Mouse (Mus musculus) lung, embryonic 16.5 days (tissue): ENCODE measurements at regions not wholly inside any gene's neighbourhood (a gene's known extent, or its start where the extent isn't known, plus 50 kb on each side); places are given as distances from the start of the nearest gene placed in this dataset.
A peak's percentile ranks its signal among the peaks of the same experiment; 100 is the strongest.
"Not testable (repeated sequence)": the region's sequence is repeated elsewhere in the genome, so short reads cannot be mapped to it uniquely, and the experiment has no call there.

ENCODE experiments used
- ATAC-seq: fragments of 200-750 bp; cut with Nextera tagmentation; 2 replicates; pipeline ENCODE4 v1.8.0; 2017; ENCODE audit warnings: low read depth, mild to moderate bottlenecking, moderate library complexity
- H3K27ac ChIP-seq: fragments of 300-500 bp; sonication (generic); 2 replicates; pipeline ENCODE4 v1.5.1; 2014; ENCODE audit warnings: mild to moderate bottlenecking, control low read depth, low read length
- H3K27me3 ChIP-seq: fragments of 300-500 bp; sonication (generic); 2 replicates; pipeline ENCODE4 v1.6.1; 2014; ENCODE audit warnings: low read depth, low read length, mixed read lengths; ENCODE audit not compliant: control insufficient read depth, insufficient read depth
- H3K36me3 ChIP-seq: fragments of 300-500 bp; sonication (generic); 2 replicates; pipeline ENCODE4 v1.6.1; 2014; ENCODE audit warnings: low read length; ENCODE audit not compliant: control insufficient read depth, insufficient read depth
- H3K4me1 ChIP-seq: fragments of 300-500 bp; sonication (generic); replicated peaks from 2 replicates; pipeline ENCODE4 v1.6.1; 2014; ENCODE audit warnings: low read length, mixed read lengths; ENCODE audit not compliant: control insufficient read depth, insufficient read depth
- H3K4me2 ChIP-seq: fragments of 300-500 bp; sonication (generic); 2 replicates; pipeline ENCODE4 v1.6.1; 2014; ENCODE audit warnings: low read depth, low read length, control low read depth
- H3K4me3 ChIP-seq: fragments of 300-500 bp; sonication (generic); 2 replicates; pipeline ENCODE4 v1.5.1; 2014; ENCODE audit warnings: mild to moderate bottlenecking, low read length, control low read depth
- H3K9ac ChIP-seq: fragments of 300-500 bp; sonication (generic); 2 replicates; pipeline ENCODE4 v1.6.1; 2014; ENCODE audit warnings: low read length, control low read depth
- H3K9me3 ChIP-seq: fragments of 300-500 bp; sonication (generic); 2 replicates; pipeline ENCODE4 v1.6.1; 2016; ENCODE audit warnings: low read length; ENCODE audit not compliant: control insufficient read depth
- WGBS: fragments of 180-500 bp; shearing (Covaris S2); extraction: QIAGEN DNeasy Blood & Tissue Kit; methylation state at CpG from one replicate; pipeline ENCODE4 v1.1.7; 2014; 5-methylcytosine and 5-hydroxymethylcytosine counted together

GRCm38 (mm10) chr5:28793781-28794180 is 326.7 kb upstream of the Shh start:
- no peaks in the 10 kb centered on the region; the same call in 1 of the 2 replicates for H3K4me1 ChIP-seq
- no peak for ATAC-seq
- no peak overlapping the region for H3K4me2 ChIP-seq
- H3K4me3 ChIP-seq = no peak overlapping the region
- WGBS = 67% methylated on average over 2 of the region's 2 CpGs
- no peaks in the 10 kb centered on the region for H3K9me3 ChIP-seq
- H3K9ac ChIP-seq = no peak overlapping the region
- H3K36me3 ChIP-seq = no peaks in the 10 kb centered on the region
- no peaks in the 10 kb centered on the region for H3K27me3 ChIP-seq
- no peak overlapping the region for H3K27ac ChIP-seq

- Histone ChIP-seq H3K4me2 (no peak overlapping the region), H3K4me1 (peaks cover 12% of the 10 kb centered on the region), H3K27ac (peak overlapping the region; percentile 78), H3K36me3 (no peaks in the 10 kb centered on the region), H3K9me3 (no peaks in the 10 kb centered on the region), H3K27me3 (no peaks in the 10 kb centered on the region), H3K4me3 (no peak overlapping the region), H3K9ac (no peak overlapping the region)
- ATAC-seq = peak; percentile 89
- 38% methylated on average over 11 of the region's 11 CpGs for WGBS
Observed at GRCm38 (mm10) chr5:28785347-28786060, 318.4 kb upstream of the Shh start.

GRCm38 (mm10) chr5:28784339-28784966 is 317.4 kb upstream of the Shh start:
- no peak for ATAC-seq
- H3K4me2 ChIP-seq = no peak overlapping the region
- H3K9me3 ChIP-seq = no peaks in the 10 kb centered on the region
- H3K4me1 ChIP-seq = peaks cover 12% of the 10 kb centered on the region
- no peak overlapping the region for H3K9ac ChIP-seq
- H3K36me3 ChIP-seq = no peaks in the 10 kb centered on the region
- H3K27me3 ChIP-seq = no peaks in the 10 kb centered on the region
- WGBS = 83% methylated on average over 6 of the region's 6 CpGs
- H3K27ac ChIP-seq = 0 out of 2 replicates have a peak overlapping the region, but pooled peaks have one; percentile 62
- no peak overlapping the region for H3K4me3 ChIP-seq

- Histone ChIP-seq H3K27ac (no peak overlapping the region), H3K9me3 (no peaks in the 10 kb centered on the region), H3K4me3 (no peak overlapping the region), H3K9ac (no peak overlapping the region), H3K27me3 (no peaks in the 10 kb centered on the region), H3K36me3 (no peaks in the 10 kb centered on the region), H3K4me1 (no peaks in the 10 kb centered on the region), H3K4me2 (no peak overlapping the region)
- no peak for ATAC-seq
- WGBS = 62% methylated on average over 2 of the region's 2 CpGs
Observed at GRCm38 (mm10) chr5:28775648-28776359, 308.7 kb upstream of the Shh start.

- Histone ChIP-seq H3K9ac (no peak overlapping the region), H3K27me3 (no peaks in the 10 kb centered on the region), H3K27ac (no peak overlapping the region), H3K4me2 (no peak overlapping the region), H3K9me3 (no peaks in the 10 kb centered on the region), H3K4me3 (no peak overlapping the region), H3K36me3 (no peaks in the 10 kb centered on the region), H3K4me1 (no peaks in the 10 kb centered on the region)
- 83% methylated on average over 1 of the region's 1 CpGs for WGBS
- ATAC-seq = no peak
Observed at GRCm38 (mm10) chr5:28771796-28772195, 304.7 kb upstream of the Shh start.

GRCm38 (mm10) chr5:28756171-28756948 is 289.3 kb upstream of the Shh start:
- Histone ChIP-seq H3K9me3 (no peaks in the 10 kb centered on the region), H3K36me3 (no peaks in the 10 kb centered on the region), H3K4me3 (no peak overlapping the region), H3K4me1 (no peaks in the 10 kb centered on the region), H3K9ac (no peak overlapping the region), H3K27ac (no peak overlapping the region), H3K27me3 (no peaks in the 10 kb centered on the region), H3K4me2 (peak overlapping the region; percentile 15; the same call in 1 of the 2 replicates)
- no peak for ATAC-seq
- 69% methylated on average over 6 of the region's 6 CpGs for WGBS

- H3K4me2 ChIP-seq, ATAC-seq, H3K27me3 ChIP-seq, H3K36me3 ChIP-seq, H3K9ac ChIP-seq, H3K4me3 ChIP-seq, H3K4me1 ChIP-seq, H3K27ac ChIP-seq, H3K9me3 ChIP-seq: not testable (repeated sequence)
Observed at GRCm38 (mm10) chr5:28751821-28752220, 284.8 kb upstream of the Shh start.

- Histone ChIP-seq H3K9me3 (no peaks in the 10 kb centered on the region), H3K4me2 (no peak overlapping the region), H3K9ac (no peak overlapping the region), H3K4me3 (no peak overlapping the region), H3K36me3 (no peaks in the 10 kb centered on the region), H3K27ac (no peak overlapping the region), H3K27me3 (no peaks in the 10 kb centered on the region), H3K4me1 (no peaks in the 10 kb centered on the region)
- no peak for ATAC-seq
- WGBS = 60% methylated on average over 3 of the region's 3 CpGs
Observed at GRCm38 (mm10) chr5:28734768-28735167, 267.7 kb upstream of the Shh start.

- H3K27me3 ChIP-seq = no peaks in the 10 kb centered on the region
- no peaks in the 10 kb centered on the region for H3K4me1 ChIP-seq
- no peak overlapping the region for H3K4me3 ChIP-seq
- no peaks in the 10 kb centered on the region for H3K9me3 ChIP-seq
- ATAC-seq = no peak
- no peak overlapping the region for H3K4me2 ChIP-seq
- H3K27ac ChIP-seq = no peak overlapping the region
- no peak overlapping the region for H3K9ac ChIP-seq
- no peaks in the 10 kb centered on the region for H3K36me3 ChIP-seq
- 66% methylated on average over 3 of the region's 3 CpGs for WGBS
Observed at GRCm38 (mm10) chr5:28722067-28722466, 255.0 kb upstream of the Shh start.
